Mouse (Mus musculus) left cerebral cortex, postnatal 36 days (tissue): ENCODE data around the gene Shank2. TPM values are rescaled to one million over a fixed set of nuclear protein-coding genes. Genes with fewer than 3 reads are reported as not detected.
A peak's percentile ranks its signal among the peaks of the same experiment; 100 is the strongest.

Source experiments
- DNase-seq, 2 experiments: peaks; one replicate each; pipeline ENCODE4 v3.0.0; 2021 to 2022; ENCODE audit warnings: low spot score in 2 of 2, mixed read lengths in 1 of 2
- intact Hi-C: fragments of 180-260 bp; cut with DNase I; formaldehyde crosslinking; loops from one replicate; pipeline ENCODE4 v1.15.1; 2025
- total RNA-seq, 2 experiments: library from RNA; stranded (reverse); gene quantifications; 2 replicates each; pipeline ENCODE4 v1.2.3; 2021

Gene Shank2
- total RNA-seq, 2 experiments from 2014 or later = 133 to 174 TPM

- intact Hi-C loops = no loop called here
Measured at GRCm38 (mm10) chr7:144373059-144373458, 371.3 kb downstream of the Shank2 start.

GRCm38 (mm10) chr7:144375483-144375882 is 373.8 kb downstream of the Shank2 start:
- intact Hi-C loops = no loop called here
- no peak for DNase-seq

More at GRCm38 (mm10) chr7:144373059-144373458, 371.3 kb downstream of the Shank2 start:
- DNase-seq = no peak

GRCm38 (mm10) chr7:144378254-144378653 is 376.5 kb downstream of the Shank2 start:
- intact Hi-C loops = no loop called here
- peak; percentile 30 to 52 for DNase-seq

GRCm38 (mm10) chr7:144379243-144379884 is 377.6 kb downstream of the Shank2 start:
- no peak for DNase-seq
- intact Hi-C loops = no loop called here

- DNase-seq = peak; percentile 50 to 51
- intact Hi-C loops = no loop called here
Measured at GRCm38 (mm10) chr7:144381588-144381987, 379.9 kb downstream of the Shank2 start.

GRCm38 (mm10) chr7:144387537-144387936 is 385.8 kb downstream of the Shank2 start:
- no peak for DNase-seq

GRCm38 (mm10) chr7:144389704-144390103 is 388.0 kb downstream of the Shank2 start:
- no peak for DNase-seq
- intact Hi-C loops = no loop called here

More at GRCm38 (mm10) chr7:144387537-144387936, 385.8 kb downstream of the Shank2 start:
- intact Hi-C loops = no loop called here

- intact Hi-C loops = no loop called here
- DNase-seq = no peak
Measured at GRCm38 (mm10) chr7:144390676-144391075, 388.9 kb downstream of the Shank2 start.

GRCm38 (mm10) chr7:144391727-144392126 is 390.0 kb downstream of the Shank2 start:
- DNase-seq = no peak
- intact Hi-C loops = no loop called here

GRCm38 (mm10) chr7:144402492-144402891 is 400.8 kb downstream of the Shank2 start:
- intact Hi-C loops = no loop called here
- DNase-seq = no peak

GRCm38 (mm10) chr7:144407675-144408074 is 405.9 kb downstream of the Shank2 start:
- intact Hi-C loops = no loop called here
- DNase-seq = peak; percentile 54 to 68

- DNase-seq = no peak
- intact Hi-C loops = no loop called here
Measured at GRCm38 (mm10) chr7:144408464-144409000, 406.8 kb downstream of the Shank2 start.

GRCm38 (mm10) chr7:144409682-144410081 is 408.0 kb downstream of the Shank2 start:
- intact Hi-C loops = no loop called here
- DNase-seq = no peak

GRCm38 (mm10) chr7:144411967-144412906 is 410.5 kb downstream of the Shank2 start:
- intact Hi-C loops = no loop called here
- DNase-seq = no peak

GRCm38 (mm10) chr7:144414632-144415031 is 412.9 kb downstream of the Shank2 start:
- intact Hi-C loops = loop anchor here (5.0 kb wide), 2 partner anchors 127 to 177 kb away; no protein-coding TSS in a partner anchor
- no peak for DNase-seq

- DNase-seq = no peak
- intact Hi-C loops = loop anchor here (5.0 kb wide), 2 partner anchors 128 to 178 kb away; no protein-coding TSS in a partner anchor
Measured at GRCm38 (mm10) chr7:144415795-144416194, 414.1 kb downstream of the Shank2 start.

- no peak for DNase-seq
- intact Hi-C loops = loop anchor here (5.0 kb wide), 2 partner anchors 130 to 180 kb away; no protein-coding TSS in a partner anchor
Measured at GRCm38 (mm10) chr7:144417234-144417633, 415.5 kb downstream of the Shank2 start.

GRCm38 (mm10) chr7:144417644-144418343 is 416.1 kb downstream of the Shank2 start:
- peak; percentile 84 to 86 for DNase-seq
- intact Hi-C loops = loop anchor here (5.0 kb wide), 2 partner anchors 130 to 180 kb away; no protein-coding TSS in a partner anchor

GRCm38 (mm10) chr7:144420552-144420951 is 418.8 kb downstream of the Shank2 start:
- DNase-seq = no peak
- intact Hi-C loops = no loop called here
